Mouse (Mus musculus) hindbrain, embryonic 11.5 days (tissue): ENCODE results near the gene Hoxd3. TPM values are rescaled to one million over a fixed set of nuclear protein-coding genes. Genes with fewer than 3 reads are reported as not detected.

Experiments
- ATAC-seq: fragments of 200-750 bp; cut with Nextera tagmentation; 2 replicates; pipeline ENCODE4 v1.8.0; 2017; ENCODE audit warnings: mild to moderate bottlenecking, moderate TSS enrichment, moderate library complexity; ENCODE audit not compliant: low FRiP score
- DNase-seq: peaks from one replicate; pipeline ENCODE4 v3.0.0-alpha.2; 2015; ENCODE audit warnings: low spot score
- H3K27ac ChIP-seq: fragments of 300-500 bp; sonication (generic); 2 replicates; pipeline ENCODE4 v1.5.1; 2014; ENCODE audit warnings: mild to moderate bottlenecking, low read depth, low read length
- H3K27me3 ChIP-seq: fragments of 300-500 bp; sonication (generic); 2 replicates; pipeline ENCODE4 v1.6.1; 2014; ENCODE audit warnings: mild to moderate bottlenecking, low read length, moderate library complexity, mixed read lengths; ENCODE audit not compliant: control insufficient read depth, insufficient read depth
- H3K36me3 ChIP-seq: fragments of 300-500 bp; sonication (generic); 2 replicates; pipeline ENCODE4 v1.6.1; 2014; ENCODE audit warnings: mild to moderate bottlenecking, low read length, moderate library complexity, mixed read lengths; ENCODE audit not compliant: control insufficient read depth, insufficient read depth
- H3K4me1 ChIP-seq: fragments of 300-500 bp; sonication (generic); replicated peaks from 2 replicates; pipeline ENCODE4 v1.6.1; 2014; ENCODE audit warnings: low read length, mixed read lengths; ENCODE audit not compliant: control insufficient read depth, insufficient read depth
- H3K4me2 ChIP-seq: fragments of 300-500 bp; sonication (generic); replicated peaks from 2 replicates; pipeline ENCODE4 v1.6.1; 2014; ENCODE audit warnings: mild to moderate bottlenecking, low read depth, low read length
- H3K4me3 ChIP-seq: fragments of 300-500 bp; sonication (generic); 2 replicates; pipeline ENCODE4 v1.5.1; 2014; ENCODE audit warnings: low read depth, low read length
- H3K9ac ChIP-seq: fragments of 300-500 bp; sonication (generic); 2 replicates; pipeline ENCODE4 v1.6.1; 2014; ENCODE audit warnings: low read depth, low read length
- H3K9me3 ChIP-seq: fragments of 300-500 bp; sonication (generic); 2 replicates; pipeline ENCODE4 v1.6.1; 2016; ENCODE audit warnings: low read length; ENCODE audit not compliant: control insufficient read depth
- WGBS: fragments of 180-500 bp; shearing (Covaris S2); extraction: QIAGEN DNeasy Blood & Tissue Kit; methylation state at CpG from one replicate; pipeline ENCODE4 v1.1.7; 2014; 5-methylcytosine and 5-hydroxymethylcytosine counted together
- polyA plus RNA-seq: library from polyadenylated mRNA; unstranded; fragments of >200 nt; fragmentation: Nextera tagmentation; extraction: Ambion mirVana; gene quantifications from 2 replicates; pipeline ENCODE4 v1.2.1, GENCODE M21; 2014

Hoxd3 gene
- polyA plus RNA-seq, 1 experiment from 2014 or later: 58.0 TPM

DNA sequence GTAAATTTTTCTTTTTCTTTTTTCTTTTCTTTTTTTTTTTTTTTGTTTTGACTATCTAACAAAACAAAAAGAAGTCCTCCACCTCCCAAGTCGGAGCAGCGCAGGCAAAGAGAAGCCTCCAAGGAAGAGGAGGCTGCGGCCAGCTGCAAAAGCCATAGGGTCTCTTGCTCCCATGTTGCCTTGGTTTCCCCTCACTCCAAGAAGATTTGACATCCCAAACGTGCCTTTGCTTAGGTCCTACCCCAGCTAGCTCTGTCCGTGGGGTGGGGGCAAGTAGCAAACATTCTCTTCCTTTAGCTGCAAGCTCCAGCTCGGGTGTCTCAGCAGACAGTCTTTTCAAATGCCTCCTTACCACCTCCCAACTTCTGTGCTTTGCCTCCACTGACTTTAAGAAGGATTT lies 22.0 kb downstream of the Hoxd3 start:
- H3K4me1 ChIP-seq: no peaks in the 10 kb centered on the region; the same call in 1 of the 2 replicates
- H3K4me2 ChIP-seq: peak overlapping the region; percentile 54
- no peak for ATAC-seq
- peak overlapping the region; percentile 76 for H3K9ac ChIP-seq
- peaks cover 78% of the 10 kb centered on the region for H3K27me3 ChIP-seq
- DNase-seq: peak; percentile 67
- H3K9me3 ChIP-seq: no peaks in the 10 kb centered on the region
- H3K36me3 ChIP-seq: no peaks in the 10 kb centered on the region
- H3K27ac ChIP-seq: peak overlapping the region; percentile 95
- 0% methylated on average over 6 of the region's 6 CpGs for WGBS
- H3K4me3 ChIP-seq: peak overlapping the region; percentile 48

DNA sequence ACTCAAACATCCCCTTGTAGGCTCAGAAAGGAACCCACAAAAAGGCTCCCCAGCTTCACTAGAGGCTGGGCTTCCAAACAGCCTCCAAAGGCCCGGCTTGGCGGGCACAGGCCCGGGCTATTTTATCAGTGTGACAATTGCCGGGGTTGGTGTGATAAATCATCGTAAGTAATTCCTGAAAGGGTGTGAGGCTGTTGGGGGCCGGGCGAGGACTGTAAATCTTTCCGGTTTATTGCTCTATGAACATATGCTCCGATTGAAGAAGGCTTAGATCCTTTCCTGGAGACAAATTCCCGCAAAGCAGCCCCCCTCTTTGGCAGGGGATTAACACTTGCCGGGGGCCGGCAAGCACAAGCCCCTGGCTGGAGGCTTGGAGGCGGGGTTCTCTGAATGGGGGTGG lies 22.7 kb downstream of the Hoxd3 start:
- peak overlapping the region; percentile 76 for H3K9ac ChIP-seq
- WGBS: under 1% methylated on average over 13 of the region's 13 CpGs
- ATAC-seq: peak; percentile 43
- no peaks in the 10 kb centered on the region for H3K9me3 ChIP-seq
- H3K4me1 ChIP-seq: no peaks in the 10 kb centered on the region; the same call in 1 of the 2 replicates
- H3K4me3 ChIP-seq: peak overlapping the region; percentile 48
- peak overlapping the region; percentile 95 for H3K27ac ChIP-seq
- DNase-seq: no peak
- peaks cover 78% of the 10 kb centered on the region for H3K27me3 ChIP-seq
- no peaks in the 10 kb centered on the region for H3K36me3 ChIP-seq
- peak overlapping the region; percentile 54 for H3K4me2 ChIP-seq

DNA sequence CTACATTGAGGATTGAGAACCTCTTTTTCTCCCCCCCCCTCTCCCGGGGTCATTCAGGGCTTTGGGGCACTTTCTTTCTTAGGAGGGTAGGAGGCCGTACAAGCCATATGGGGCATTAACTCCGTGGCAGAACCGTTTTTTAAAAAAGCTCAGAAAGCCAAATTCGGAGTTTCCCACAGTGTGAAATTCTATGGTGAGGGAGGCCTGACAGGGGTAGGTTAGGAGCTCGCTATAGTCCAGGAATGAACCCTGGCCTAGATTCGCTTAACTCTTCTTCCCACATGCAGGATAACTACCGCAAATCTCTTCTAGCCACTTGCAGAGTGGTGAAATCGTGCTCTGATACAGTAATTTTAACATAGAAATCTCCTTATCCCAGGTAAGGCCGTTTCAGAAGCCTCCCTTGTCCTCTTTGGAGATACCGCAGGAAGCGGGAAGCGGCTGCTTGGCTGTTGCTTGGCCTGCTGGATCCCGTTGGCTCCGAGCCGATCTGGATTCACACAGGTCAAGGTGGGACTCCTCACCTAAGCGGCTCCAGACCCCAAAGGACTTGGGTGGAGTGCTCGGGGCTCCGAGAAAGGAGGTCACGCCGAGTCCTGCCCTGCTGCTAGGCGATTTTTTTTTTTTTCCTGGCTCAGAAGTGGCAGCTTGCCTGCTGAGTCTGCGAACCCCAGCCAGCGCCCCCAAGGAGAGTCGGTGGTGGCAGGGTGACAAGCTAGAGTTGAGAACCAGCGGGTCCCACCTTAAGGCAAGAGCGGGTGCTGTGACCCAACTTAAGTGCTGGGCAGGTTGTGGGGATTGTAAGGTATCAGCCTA lies 23.5 kb downstream of the Hoxd3 start:
- H3K4me1 ChIP-seq: no peaks in the 10 kb centered on the region; the same call in 1 of the 2 replicates
- ATAC-seq: no peak
- H3K9ac ChIP-seq: peak overlapping the region; percentile 76
- no peaks in the 10 kb centered on the region for H3K9me3 ChIP-seq
- no peaks in the 10 kb centered on the region for H3K36me3 ChIP-seq
- H3K27me3 ChIP-seq: peaks cover 75% of the 10 kb centered on the region
- peak overlapping the region; percentile 48 for H3K4me3 ChIP-seq
- under 1% methylated on average over 27 of the region's 27 CpGs for WGBS
- peak; percentile 72 for DNase-seq
- H3K4me2 ChIP-seq: peak overlapping the region; percentile 54
- peak overlapping the region; percentile 95 for H3K27ac ChIP-seq

DNA sequence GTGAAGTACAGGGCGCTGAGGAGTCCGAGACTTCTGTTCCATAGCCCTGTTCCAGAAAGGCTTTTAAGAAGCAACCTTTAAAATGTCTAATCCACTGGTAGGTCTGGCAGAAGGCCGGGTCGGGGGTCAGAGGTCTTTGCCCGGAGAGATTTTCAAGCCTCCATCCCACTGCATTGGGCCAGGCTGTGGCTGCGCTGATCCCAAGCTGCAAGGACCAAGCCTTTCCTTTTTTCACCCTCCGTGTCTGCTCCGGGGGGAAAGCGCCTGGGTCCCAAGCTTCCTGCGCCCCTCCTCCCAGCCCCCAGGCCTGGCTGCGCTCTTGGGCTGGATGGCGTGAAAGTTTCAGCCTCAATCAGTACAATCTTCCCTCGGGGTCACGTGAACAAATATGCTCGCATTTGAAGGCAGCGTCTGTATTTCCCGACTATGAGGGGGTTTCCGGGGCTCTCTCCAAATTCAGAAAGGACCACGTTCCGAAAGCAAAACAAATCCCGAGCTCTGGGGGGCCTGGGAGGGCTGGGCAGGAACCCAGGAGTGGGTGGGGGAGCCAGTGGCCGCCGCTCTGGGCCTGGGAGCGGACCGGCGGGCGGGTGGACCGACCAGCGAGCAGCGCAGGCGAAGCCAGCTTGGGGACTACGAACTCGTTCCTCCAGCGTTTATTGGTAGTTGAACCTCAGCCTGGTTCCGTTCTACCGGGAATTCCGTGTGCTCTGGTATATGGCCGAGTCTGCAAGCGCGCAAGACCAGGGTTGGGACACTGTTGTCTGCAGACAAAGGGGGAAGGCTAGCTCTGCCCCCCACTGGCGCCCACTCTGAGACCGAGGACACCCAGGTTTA lies 24.3 kb downstream of the Hoxd3 start:
- Histone ChIP-seq H3K27me3 (peaks cover 73% of the 10 kb centered on the region), H3K9ac (peak overlapping the region; percentile 76), H3K4me2 (peak overlapping the region; percentile 54), H3K9me3 (no peaks in the 10 kb centered on the region), H3K36me3 (no peaks in the 10 kb centered on the region), H3K4me3 (peak overlapping the region; percentile 48), H3K4me1 (no peaks in the 10 kb centered on the region; the same call in 1 of the 2 replicates), H3K27ac (peak overlapping the region; percentile 95)
- peak; percentile 68 for DNase-seq
- WGBS: under 1% methylated on average over 42 of the region's 42 CpGs
- ATAC-seq: 0 out of 2 replicates have a peak, but pooled peaks have one; percentile 25

DNA sequence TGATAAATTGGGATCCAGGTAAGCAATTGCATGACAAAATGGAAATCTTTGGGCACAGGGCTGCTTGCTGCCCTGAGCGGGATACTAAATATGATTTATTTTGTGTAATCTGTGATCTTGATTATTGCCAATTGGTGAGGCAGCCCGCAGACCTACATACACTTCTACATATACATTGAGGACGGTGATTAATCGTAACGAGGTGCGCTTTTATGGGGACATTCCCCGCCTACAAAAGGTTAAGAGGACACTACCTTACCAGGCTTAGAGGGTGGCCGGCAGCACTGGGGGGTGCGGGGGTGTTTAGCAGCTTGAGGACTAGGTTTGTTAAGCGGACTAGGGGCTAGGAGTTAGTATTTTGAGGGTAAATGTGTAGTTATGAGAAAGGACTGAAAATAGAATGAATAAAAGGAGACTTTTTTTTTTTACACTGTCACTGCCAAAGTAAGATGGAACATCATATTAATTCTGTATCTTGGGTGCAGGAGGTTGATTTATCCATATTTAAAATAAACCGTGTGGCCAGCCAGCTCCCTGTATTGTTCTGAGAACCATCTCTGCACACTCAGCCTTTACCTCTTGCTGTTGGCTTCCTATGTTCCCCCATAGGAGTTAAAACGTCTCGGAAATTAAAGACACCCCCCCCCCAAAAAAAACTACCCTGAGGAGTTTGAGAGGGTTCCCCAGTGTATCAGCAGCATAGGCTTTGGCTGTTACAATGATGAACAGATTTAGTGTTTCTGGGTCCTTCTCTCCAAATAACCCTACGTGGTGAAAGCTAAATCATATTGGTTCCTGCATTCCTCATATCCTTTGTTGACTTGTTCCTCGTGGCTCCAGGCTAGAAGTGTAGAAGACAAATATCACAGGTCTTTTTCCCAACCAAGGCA lies 25.2 kb downstream of the Hoxd3 start:
- Histone ChIP-seq H3K36me3 (no peaks in the 10 kb centered on the region), H3K4me1 (no peaks in the 10 kb centered on the region), H3K9ac (peak overlapping the region; percentile 76), H3K27me3 (peaks cover 71% of the 10 kb centered on the region), H3K27ac (peak overlapping the region; percentile 95), H3K9me3 (no peaks in the 10 kb centered on the region), H3K4me3 (peak overlapping the region; percentile 48), H3K4me2 (peak overlapping the region; percentile 54)
- peak; percentile 59 for DNase-seq
- WGBS: 2% methylated on average over 15 of the region's 15 CpGs
- ATAC-seq: no peak

DNA sequence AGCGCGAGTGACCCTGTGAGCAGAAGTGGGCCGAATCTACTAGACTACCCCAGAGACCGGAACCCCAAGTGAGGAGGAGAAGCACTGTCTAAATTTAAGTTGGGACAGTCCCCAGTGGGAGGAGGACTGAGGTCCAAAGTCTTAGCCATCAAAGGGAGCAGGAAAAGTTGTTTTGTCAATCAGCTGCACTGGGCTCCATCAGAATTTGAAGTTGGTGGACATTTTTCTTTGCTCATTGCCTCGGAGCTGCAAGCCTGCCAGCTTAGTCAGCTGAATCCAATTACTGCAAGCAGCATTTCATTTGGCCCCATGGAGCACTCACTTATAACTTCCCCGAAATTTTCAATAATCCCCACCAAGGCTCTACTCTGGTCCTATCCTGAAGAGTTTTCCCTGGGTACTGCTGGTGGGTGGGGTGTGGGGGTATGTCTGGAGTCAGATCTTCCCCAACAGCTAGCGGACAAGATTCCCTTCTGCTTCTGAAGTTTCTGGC lies 25.9 kb downstream of the Hoxd3 start:
- Histone ChIP-seq H3K9me3 (no peaks in the 10 kb centered on the region), H3K4me2 (peak overlapping the region; percentile 54), H3K4me1 (no peaks in the 10 kb centered on the region), H3K27me3 (peaks cover 67% of the 10 kb centered on the region), H3K36me3 (no peaks in the 10 kb centered on the region), H3K4me3 (peak overlapping the region; percentile 48), H3K9ac (peak overlapping the region; percentile 76), H3K27ac (peak overlapping the region; percentile 95)
- WGBS: under 1% methylated on average over 7 of the region's 7 CpGs
- no peak for ATAC-seq
- peak; percentile 59 for DNase-seq

DNA sequence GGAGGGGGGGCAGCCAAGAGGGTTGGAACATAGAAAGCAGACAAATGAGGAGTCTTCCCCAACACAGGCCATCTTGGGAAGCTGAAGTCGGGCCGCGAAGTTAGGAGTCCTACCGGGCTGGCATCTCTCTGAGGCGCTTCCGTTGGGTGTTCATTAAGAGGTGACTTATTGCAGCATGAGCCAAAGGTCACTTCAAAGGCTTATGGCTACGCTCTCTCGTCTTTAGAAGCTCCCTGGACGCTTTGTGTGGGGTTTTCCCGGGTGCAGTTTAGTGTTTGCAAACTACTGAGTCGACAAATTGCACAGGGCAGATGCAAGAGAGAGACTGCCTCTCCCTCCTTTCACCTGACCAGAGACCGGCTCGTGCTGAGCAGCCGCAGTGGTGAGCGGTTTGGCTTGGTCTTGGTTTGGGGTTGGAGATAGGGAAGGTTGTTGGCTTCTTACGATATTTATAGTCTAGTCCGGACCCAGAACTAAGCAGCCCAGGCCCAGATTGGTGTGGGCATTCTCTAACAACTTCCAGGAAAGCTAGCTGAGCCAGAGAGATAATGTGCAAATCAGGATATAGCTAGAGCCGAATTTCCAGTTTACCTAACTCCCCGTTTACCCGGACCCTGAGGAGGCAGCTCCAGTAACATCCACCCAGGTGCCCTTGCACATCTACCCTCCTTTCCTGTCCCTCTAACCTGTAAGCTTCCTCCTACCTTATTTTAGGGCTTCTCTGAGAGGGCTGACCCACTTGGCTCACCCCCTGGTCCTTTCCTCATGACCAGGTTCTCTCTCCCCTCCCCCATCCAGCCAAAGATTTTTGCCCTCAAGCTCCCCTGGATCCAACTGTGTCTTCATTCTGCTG lies 27.1 kb downstream of the Hoxd3 start:
- H3K27me3 ChIP-seq: peaks cover 69% of the 10 kb centered on the region
- H3K36me3 ChIP-seq: no peaks in the 10 kb centered on the region
- H3K27ac ChIP-seq: peak overlapping the region; percentile 95
- peak overlapping the region; percentile 54 for H3K4me2 ChIP-seq
- DNase-seq: peak; percentile 66
- no peak for ATAC-seq
- no peaks in the 10 kb centered on the region for H3K9me3 ChIP-seq
- WGBS: 2% methylated on average over 20 of the region's 20 CpGs
- H3K4me3 ChIP-seq: peak overlapping the region; percentile 48
- peak overlapping the region; percentile 76 for H3K9ac ChIP-seq
- H3K4me1 ChIP-seq: no peaks in the 10 kb centered on the region
